Mouse (Mus musculus) spleen, adult 2 months (tissue): ENCODE data around the gene Ston2. TPM values are rescaled to one million over a fixed set of nuclear protein-coding genes. Genes with fewer than 3 reads are reported as not detected.

Source experiments
- DNase-seq, 2 experiments: peaks; one replicate each; pipeline versions ENCODE4 v3.0.0 to v3.0.0-alpha.2; 2012 to 2021; ENCODE audit warnings: low spot score in 2 of 2, low read depth in 1 of 2
- H3K27ac ChIP-seq: fragments of 200-500 bp; 2 replicates; pipeline ENCODE4 v1.5.1; 2012; ENCODE audit warnings: low read length, inconsistent platforms; ENCODE audit not compliant: insufficient read depth
- H3K27me3 ChIP-seq: fragments of 200-500 bp; 2 replicates; pipeline ENCODE4 v1.6.1; 2012; ENCODE audit warnings: mild to moderate bottlenecking, moderate library complexity, low read length, inconsistent platforms; ENCODE audit not compliant: control insufficient read depth, insufficient read depth
- H3K36me3 ChIP-seq: fragments of 200-500 bp; 2 replicates; pipeline ENCODE4 v1.6.1; 2012; ENCODE audit warnings: mild to moderate bottlenecking, low read length, inconsistent platforms; ENCODE audit not compliant: control insufficient read depth, insufficient read depth
- H3K4me1 ChIP-seq: fragments of 200-500 bp; 2 replicates; pipeline ENCODE4 v1.6.1; 2011; ENCODE audit warnings: inconsistent platforms; ENCODE audit not compliant: control insufficient read depth, insufficient read depth, insufficient read length
- H3K4me3 ChIP-seq: fragments of 200-500 bp; 2 replicates; pipeline ENCODE4 v1.5.1; 2011; ENCODE audit warnings: mild to moderate bottlenecking, inconsistent platforms; ENCODE audit not compliant: insufficient read depth, insufficient read length; ENCODE audit errors: extremely low read depth
- CTCF ChIP-seq: fragments of 200-500 bp; IDR thresholded peaks from 2 replicates; pipeline ENCODE4 v1.5.1; 2011; ENCODE audit warnings: mild to moderate bottlenecking, inconsistent platforms; ENCODE audit not compliant: insufficient read depth, insufficient read length, insufficient replicate concordance; ENCODE audit errors: extremely low read depth
- POLR2A ChIP-seq: fragments of 200-500 bp; IDR thresholded peaks from 2 replicates; pipeline ENCODE4 v1.6.1; 2011; ENCODE audit warnings: low read depth, low read length, inconsistent platforms
- WGBS: fragments of 180-500 bp; shearing (Covaris S2); methylation state at CpG from one replicate; pipeline ENCODE4 v1.1.7; 2018; 5-methylcytosine and 5-hydroxymethylcytosine counted together
- polyA plus RNA-seq: library from polyadenylated mRNA; depleted of rRNA; stranded (reverse); fragments of >200 nt; gene quantifications from 2 replicates; pipeline ENCODE4 v1.2.3, GENCODE M21; 2012

The Ston2 gene
- polyA plus RNA-seq, 1 experiment: 8.1 TPM

DNA sequence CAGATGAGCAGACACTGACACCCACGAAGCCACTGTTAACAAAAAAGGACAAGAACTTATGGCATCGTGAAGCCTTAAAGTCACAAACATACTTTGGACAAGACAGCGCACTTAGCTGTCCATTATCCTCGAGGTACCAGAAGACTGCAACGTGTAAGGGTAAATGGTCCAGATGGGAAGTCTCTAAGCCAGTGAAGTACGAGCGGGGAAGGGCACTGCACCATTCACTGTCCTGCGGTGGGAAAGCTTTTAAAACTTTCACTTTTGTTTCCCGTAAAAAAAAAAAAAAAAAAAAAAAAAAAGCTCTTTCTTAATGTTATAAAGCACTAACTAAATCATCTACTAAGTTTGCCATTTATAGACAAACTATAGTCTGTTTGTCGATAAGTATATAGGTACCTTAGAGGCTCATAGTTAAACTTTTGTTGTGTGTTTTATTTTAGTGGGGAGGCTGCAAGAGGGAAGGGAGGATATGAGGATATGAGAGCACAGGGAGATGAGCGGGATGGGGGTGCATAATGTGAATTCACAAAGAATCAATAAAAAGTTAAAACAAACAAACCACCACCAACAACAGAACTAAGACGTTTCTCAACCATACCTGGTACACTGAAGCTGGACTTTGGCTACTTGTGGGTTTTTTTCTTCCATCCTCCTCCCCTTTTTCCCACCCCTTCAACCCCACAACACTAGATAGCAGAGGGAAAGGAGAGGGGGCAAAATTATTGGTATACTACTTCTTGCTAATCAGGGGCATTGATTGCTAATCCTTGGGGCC, 127.4 kb downstream of the Ston2 start:
- no peaks in the 10 kb centered on the region for H3K36me3 ChIP-seq
- WGBS: 58% methylated on average over 12 of the region's 12 CpGs
- no peak overlapping the region for H3K27ac ChIP-seq
- no peak overlapping the region for H3K4me3 ChIP-seq
- no peak for DNase-seq
- no peaks in the 10 kb centered on the region for H3K27me3 ChIP-seq
- no peaks in the 10 kb centered on the region for H3K4me1 ChIP-seq
- no peak for TF ChIP-seq POLR2A
- TF ChIP-seq CTCF: no peak

DNA sequence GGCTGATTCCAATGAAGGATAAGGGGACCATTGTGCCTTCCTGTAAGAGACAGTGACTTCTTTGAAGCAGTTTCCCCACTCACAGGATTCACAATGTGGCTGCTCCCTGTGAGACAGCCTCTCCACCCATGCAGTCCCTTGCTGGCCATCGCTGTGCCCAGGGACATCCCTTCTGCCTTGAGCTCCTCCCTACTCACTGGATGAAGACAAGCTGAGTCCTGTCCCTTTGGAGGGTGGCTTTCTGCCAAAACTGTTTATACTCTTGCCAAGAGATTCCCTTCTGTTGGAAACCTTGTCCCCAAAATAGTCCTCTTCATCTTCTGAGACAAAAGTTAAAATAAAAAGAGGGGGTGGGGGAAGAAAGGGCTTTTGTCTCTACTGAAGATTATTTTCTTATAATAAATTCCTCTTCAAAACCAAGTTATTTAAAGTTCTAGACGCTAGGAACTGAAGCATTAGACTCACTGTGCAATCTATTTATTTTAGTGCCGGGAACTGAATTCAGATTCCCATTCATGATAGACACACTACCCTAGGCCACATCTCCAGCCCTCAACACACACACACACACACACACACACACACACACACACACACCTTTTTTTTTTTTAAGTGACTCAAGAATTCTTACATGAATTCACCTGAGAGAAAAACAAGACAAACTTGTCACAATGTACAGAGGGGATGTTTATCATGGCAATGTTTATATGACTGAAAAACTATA, 133.6 kb downstream of the Ston2 start:
- H3K4me3 ChIP-seq: no peak overlapping the region
- TF ChIP-seq CTCF (no peak), POLR2A (no peak)
- DNase-seq: no peak
- WGBS: 87% methylated on average over 3 of the region's 3 CpGs
- H3K27ac ChIP-seq: no peak overlapping the region
- no peaks in the 10 kb centered on the region for H3K4me1 ChIP-seq
- no peaks in the 10 kb centered on the region for H3K27me3 ChIP-seq
- H3K36me3 ChIP-seq: no peaks in the 10 kb centered on the region

DNA sequence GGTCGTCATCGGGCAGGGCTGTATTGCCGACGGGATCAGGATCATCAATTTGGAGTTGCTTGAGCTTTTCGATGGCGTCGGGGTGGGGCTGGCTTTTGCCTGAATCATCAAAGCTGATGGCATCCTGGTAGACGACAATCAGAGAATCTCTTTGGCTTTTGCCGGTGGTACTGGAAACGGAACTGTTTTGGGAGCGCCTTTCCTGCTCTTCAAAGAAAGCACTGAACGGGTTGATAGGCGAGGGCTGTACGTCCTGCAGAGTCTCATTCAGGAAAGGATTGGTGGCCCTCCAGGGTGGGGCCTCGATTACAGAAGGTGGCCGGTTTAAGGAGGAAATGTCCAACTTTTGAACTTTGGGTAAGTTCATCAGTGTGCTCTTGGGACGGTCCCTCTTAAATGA, 139.8 kb downstream of the Ston2 start:
- Histone ChIP-seq H3K36me3 (no peaks in the 10 kb centered on the region), H3K4me3 (no peak overlapping the region), H3K27ac (no peak overlapping the region), H3K4me1 (no peaks in the 10 kb centered on the region), H3K27me3 (no peaks in the 10 kb centered on the region)
- TF ChIP-seq CTCF: no peak
- TF ChIP-seq POLR2A: no peak
- no peak for DNase-seq
- WGBS: 93% methylated on average over 17 of the region's 17 CpGs

DNA sequence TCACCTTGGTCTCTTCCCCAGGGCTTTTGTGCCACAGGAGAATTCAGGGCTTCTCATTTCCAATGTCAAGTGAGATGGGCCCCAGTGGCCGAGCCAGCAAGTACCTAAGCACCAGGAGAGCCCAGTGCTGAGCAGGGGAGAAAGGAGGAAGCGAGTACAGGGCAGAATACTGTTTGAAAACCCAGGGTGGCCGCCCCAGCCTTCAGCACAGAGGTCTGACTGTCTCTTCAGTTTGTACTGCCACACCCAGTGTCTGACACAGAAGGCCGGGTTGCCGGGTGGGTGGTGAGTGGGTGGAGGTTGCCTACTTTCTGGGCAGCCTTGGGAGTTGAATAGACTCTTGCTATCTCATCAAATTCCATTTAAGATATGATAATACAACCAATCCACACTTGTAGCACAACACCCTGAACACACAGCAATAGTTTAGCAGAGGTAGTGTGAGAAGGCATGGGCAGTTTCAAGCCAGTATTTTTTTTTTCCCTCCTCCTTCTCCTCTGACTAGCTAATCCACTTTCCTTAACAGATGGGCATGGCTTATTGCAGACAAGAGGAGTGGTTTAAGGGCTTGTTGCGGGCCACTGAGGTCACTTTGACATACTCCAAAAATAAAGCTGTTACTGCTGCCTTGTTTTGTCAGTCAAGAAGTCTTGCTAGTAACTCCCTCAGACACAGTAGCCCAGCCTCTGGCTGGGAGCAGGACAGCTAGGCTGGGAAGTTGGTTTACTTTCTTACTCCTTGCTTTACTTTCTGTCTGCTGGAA, 142.6 kb downstream of the Ston2 start:
- TF ChIP-seq CTCF (no peak), POLR2A (no peak)
- no peak overlapping the region for H3K27ac ChIP-seq
- no peaks in the 10 kb centered on the region for H3K4me1 ChIP-seq
- H3K36me3 ChIP-seq: no peaks in the 10 kb centered on the region
- H3K27me3 ChIP-seq: no peaks in the 10 kb centered on the region
- no peak overlapping the region for H3K4me3 ChIP-seq
- WGBS: 73% methylated on average over 6 of the region's 6 CpGs
- no peak for DNase-seq

DNA sequence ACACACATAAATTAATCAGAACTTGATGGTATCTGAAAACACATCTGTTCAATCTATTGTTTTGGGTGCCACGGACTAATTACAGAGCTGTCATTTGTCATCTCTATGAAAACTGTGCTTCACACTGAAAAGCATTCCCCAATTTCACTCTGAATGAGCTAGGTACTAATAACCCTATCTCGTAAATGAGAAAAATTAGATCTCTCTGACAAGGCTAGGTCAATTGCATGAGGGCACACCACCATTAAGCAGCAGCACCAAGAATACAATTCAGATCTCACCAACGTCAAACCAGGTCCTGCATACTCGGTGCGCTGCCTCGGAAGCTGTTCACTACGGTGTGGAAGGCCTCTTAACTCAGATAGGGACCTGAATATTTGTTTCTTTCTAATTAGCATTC, 145.0 kb downstream of the Ston2 start:
- TF ChIP-seq POLR2A (no peak), CTCF (no peak)
- H3K4me1 ChIP-seq: no peaks in the 10 kb centered on the region
- H3K36me3 ChIP-seq: no peaks in the 10 kb centered on the region
- no peak overlapping the region for H3K27ac ChIP-seq
- DNase-seq: no peak
- H3K4me3 ChIP-seq: no peak overlapping the region
- H3K27me3 ChIP-seq: no peaks in the 10 kb centered on the region
- 92% methylated on average over 7 of the region's 7 CpGs for WGBS

DNA sequence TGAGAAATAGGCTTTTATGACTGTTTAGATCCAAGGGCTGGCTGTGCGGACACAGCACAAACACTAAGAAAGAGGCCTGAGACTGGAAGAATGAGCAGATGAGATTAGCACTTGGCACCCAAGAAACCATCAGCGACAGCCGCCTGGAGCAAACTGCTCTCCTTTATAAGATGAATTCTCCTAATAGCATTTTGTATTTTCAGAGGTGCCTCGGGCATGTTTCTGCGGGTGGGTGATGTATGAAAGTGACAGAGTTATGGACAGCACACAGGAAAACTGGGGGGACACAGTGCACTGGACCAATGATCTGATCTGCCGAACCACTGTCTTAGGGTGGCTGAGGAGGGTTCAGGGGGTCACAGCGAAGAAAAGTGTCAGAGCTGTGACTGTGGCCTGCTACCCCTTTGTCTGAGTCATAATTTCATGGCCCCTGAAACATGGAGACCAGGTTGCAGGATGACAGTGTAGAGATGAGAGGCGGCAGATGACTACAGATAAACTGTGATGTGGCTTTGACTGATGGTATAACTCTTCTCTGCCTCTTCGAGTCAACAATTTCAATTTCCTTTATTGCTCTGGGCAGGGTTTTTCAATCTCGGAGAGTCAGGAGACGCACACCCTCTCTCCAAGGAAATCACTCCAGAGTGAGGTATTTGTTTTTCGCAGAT, 145.6 kb downstream of the Ston2 start:
- no peak for DNase-seq
- Histone ChIP-seq H3K4me3 (no peak overlapping the region), H3K4me1 (no peaks in the 10 kb centered on the region), H3K36me3 (no peaks in the 10 kb centered on the region), H3K27ac (no peak overlapping the region), H3K27me3 (no peaks in the 10 kb centered on the region)
- WGBS: 79% methylated on average over 12 of the region's 12 CpGs
- TF ChIP-seq CTCF: no peak
- no peak for TF ChIP-seq POLR2A
